Mouse (Mus musculus) large intestine, adult 2 months (tissue): ENCODE data around the gene Ptpn7. TPM values are rescaled to one million over a fixed set of nuclear protein-coding genes. Genes with fewer than 3 reads are reported as not detected.

Experiments used
- DNase-seq: peaks from one replicate; pipeline ENCODE4 v3.0.0-alpha.2; 2012; ENCODE audit warnings: low read depth, low spot score
- WGBS: fragments of 180-500 bp; shearing (Covaris S2); methylation state at CpG from one replicate; pipeline ENCODE4 v1.1.7; 2018; 5-methylcytosine and 5-hydroxymethylcytosine counted together
- polyA plus RNA-seq: library from polyadenylated mRNA; depleted of rRNA; stranded (reverse); fragments of >200 nt; gene quantifications from 2 replicates; pipeline ENCODE4 v1.2.3, GENCODE M21; 2012

Gene Ptpn7
- polyA plus RNA-seq, 1 experiment: 5.5 TPM

DNA sequence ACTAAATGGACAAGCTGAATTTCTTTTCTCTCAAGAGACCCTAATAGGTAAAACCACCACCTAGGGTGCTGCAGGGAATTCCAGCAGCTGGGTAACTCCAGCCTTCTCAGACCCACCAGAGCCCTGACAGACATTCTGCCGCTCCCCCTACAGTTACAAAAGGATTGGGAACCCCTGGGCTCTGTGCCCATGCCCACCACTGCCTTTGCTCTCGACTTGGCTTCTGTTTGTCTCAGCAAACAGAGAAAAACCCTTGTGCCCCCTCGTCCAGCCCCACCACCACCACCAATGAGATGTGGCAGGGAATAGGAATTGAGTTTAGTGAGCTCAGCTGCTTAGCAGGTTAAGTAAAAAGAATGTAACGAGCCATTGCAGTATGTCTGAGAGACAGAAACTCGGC lies 16.5 kb downstream of the Ptpn7 start:
- no peak for DNase-seq
- 73% methylated on average over 5 of the region's 5 CpGs for WGBS

DNA sequence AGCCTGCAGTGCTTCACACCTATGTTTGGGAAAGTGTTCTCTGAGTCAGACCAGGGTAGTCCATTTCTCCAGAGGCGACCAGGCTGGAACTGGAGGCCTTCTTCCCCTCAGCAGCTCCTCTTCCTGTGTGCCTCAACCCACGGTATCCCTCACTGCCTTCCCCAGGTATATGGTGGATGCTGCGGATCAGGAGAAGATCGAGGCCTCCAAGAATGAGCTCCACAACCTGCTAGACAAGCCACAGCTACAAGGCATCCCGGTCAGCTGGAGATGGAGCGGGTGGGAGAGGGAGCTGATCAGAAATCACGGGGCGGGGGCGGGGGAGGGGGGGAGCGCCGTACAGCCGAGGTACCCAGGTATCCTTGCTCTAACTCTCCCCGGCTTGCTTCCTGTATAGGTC lies 21.5 kb downstream of the Ptpn7 start:
- no peak for DNase-seq
- WGBS: 39% methylated on average over 13 of the region's 13 CpGs

DNA sequence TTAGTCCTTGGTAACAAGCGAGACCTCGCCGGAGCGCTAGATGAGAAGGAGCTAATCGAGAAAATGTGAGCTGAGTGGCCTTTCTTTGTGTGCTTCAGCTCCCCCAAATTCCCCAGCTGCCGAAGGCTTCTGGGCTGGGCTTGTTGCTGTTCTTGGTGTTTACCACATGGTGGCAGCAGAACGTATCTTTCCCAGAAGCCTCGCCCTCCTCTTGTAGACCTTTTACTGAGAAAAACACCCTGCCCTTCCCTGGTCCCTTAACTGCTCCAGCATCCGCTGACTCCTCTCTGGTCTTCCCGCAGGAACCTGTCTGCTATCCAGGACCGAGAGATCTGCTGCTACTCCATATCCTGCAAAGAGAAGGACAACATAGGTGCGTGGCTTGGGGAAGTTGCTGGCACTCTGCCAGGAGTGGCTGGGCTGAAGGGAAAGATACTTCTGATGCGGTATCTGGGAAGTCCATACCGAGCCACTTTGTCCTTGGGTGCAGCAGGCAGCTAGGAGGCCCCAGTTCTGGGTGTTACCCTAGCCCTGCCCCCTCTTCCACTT lies 22.0 kb downstream of the Ptpn7 start:
- no peak for DNase-seq
- 1% methylated on average over 14 of the region's 14 CpGs for WGBS

DNA sequence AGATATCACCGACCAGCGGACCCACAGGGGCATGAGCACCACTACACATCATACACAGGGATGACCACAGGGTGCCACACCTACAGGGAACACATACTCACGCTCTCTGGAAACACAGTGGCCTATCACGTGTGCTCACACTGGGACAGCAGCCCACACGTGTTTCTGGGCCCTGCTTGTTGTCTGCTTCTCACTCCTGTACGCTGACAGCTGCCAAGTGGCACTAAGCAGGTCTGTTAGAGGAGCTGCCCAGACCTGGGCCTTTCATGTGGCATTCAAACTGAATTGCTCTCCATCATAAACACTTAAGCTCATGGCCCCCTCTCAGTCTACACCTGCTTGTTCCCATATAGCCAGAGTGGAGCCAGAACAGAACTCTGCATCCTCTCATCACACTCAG lies 23.8 kb downstream of the Ptpn7 start:
- 89% methylated on average over 6 of the region's 6 CpGs for WGBS

DNA sequence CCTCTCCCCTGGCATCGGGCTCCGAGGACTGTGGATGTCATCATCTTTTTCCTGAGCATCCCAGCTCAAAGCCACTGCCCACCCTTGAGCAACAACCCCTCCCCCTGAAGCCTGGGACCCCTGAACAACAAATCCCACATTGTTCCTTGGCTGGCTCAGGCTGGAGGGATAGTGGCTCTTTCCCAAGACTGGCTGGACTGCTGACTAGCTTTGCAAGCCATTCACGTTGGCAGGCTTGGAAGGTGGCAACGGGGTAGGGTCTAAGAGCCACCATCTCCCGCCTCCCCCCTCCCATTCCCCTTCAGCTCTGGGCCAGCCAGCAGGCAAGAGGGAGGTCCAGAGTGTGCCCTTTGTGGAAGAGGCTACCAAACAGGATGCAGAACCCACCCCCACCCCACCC lies 26.1 kb downstream of the Ptpn7 start:
- no peak for DNase-seq
- WGBS: 60% methylated on average over 5 of the region's 5 CpGs

More for the DNA sequence above, 23.8 kb downstream of the Ptpn7 start:
- DNase-seq: no peak

DNA sequence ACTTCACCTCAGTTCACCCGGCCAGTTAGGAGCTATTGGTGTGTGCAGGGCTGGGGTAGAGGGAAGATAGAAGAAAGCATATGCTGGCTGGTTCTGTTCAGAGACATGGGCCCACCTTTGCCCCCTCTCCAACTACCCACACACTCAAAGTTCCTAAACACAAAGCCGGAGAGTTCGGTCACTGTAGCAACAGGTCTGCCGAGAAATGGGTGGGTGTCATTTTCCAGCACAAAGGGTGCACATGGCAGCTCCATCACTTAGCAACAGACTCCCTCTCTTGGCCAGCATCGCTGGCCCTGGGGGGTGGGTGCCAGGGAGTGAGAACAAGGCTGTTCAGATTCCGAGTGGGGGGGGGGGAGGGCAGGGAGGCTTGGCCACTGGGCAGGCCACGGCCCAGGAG lies 26.6 kb downstream of the Ptpn7 start:
- WGBS: 67% methylated on average over 7 of the region's 7 CpGs
- DNase-seq: no peak

DNA sequence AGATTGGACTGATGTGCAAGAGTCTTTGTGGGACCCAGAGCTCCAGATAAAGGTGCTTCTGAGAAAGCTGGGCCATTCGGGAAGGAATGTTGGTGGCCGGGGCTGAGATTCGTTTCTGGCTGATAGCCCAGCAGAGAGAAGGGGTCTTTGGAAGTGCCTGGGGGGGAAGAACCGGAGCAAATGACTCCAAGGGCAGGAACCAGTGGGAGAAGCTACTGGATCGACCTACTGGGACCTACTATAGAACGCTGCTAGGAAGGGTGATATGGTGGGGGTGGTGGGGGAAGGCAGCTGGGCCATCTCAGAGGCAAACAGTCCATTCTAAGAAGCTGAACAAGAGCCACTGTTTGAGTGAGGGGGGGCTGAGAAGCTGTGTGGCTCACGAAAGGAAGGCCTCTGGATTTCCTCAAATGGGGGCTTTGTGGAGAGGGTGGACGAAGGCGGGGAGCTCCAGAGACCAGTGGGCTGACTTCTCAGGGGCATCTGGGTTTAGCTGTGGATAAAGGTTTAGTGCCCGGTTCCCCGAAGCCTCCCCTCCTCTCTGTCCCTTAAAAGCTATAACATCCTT lies 27.1 kb downstream of the Ptpn7 start:
- WGBS: 76% methylated on average over 11 of the region's 11 CpGs
- DNase-seq: no peak

DNA sequence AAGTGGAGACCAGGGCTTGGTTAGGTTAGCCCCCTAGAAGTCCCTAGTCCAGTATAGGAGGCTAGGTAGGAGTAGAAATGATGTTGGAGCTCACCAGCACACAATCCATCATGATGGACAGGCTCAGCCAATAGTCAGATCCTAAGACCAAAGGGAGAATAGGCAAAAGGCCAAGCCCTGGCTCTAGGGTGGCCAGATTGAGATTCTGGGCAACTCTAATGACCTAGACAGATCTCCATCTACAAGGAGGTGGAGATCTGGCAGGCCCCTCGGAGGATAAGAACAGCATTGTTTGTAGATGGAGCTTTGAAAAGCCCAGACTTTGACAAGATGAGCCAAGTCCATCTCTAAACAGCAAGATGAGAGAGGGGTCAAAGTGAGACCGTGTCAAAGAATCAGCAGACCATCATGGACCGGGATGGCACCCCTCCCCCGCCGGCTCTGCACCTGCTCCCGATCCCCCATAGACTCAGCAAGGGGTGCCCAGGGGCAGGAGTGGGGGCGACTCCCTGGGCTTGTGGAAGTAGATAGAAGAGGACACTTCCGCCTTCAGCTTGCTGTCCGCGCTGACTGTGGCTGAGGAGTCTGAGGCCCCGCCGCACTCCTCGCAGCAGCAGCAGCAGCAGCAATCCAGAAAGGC lies 28.0 kb downstream of the Ptpn7 start:
- WGBS: 80% methylated on average over 13 of the region's 13 CpGs
- DNase-seq: no peak

DNA sequence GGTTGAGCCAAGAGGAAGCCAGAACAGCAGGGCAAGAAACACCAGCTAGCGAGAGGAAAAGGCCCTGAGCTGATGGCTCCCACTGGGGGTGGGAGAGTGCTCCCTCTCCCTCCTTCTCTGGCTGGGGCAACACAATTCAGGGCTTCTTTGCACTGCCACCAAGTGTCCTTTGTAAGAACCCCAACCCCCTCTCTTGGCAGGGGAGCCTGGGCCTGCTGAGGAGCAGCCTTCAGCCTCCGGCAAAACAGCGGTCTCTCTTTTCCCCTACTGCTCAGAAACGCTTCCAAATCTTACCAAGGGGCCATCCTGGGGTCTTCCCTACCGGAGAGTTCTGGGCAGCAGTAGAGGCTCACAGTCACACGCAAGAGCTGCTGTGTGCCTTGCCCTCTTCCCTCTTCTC lies 30.2 kb downstream of the Ptpn7 start:
- DNase-seq: no peak
- 77% methylated on average over 6 of the region's 6 CpGs for WGBS

DNA sequence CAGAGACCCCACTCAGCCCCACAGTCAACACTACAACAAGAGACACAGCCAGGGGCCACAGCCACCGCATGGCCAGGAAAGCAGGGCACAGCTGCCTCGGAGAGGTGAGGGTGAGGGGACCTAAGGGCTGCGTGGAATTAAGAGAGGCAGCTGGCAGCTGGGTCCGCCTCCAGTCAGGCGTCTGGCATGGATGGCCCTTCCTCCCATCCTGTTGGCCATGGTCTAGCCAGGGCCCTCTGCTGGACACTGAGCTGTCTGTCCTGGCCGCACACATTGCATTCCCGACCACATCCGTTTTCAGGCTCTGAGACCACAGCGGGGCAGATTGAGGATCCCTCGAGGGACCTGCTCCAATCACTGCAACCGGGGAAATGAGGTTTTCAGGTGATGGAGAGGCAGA lies 34.9 kb downstream of the Ptpn7 start, which contains the start of gene Gpr37l1:
Gene Gpr37l1 (minus strand): TSS at position 247 of the 400 bp plus-strand sequence.
- WGBS: 71% methylated on average over 11 of the region's 11 CpGs

DNA sequence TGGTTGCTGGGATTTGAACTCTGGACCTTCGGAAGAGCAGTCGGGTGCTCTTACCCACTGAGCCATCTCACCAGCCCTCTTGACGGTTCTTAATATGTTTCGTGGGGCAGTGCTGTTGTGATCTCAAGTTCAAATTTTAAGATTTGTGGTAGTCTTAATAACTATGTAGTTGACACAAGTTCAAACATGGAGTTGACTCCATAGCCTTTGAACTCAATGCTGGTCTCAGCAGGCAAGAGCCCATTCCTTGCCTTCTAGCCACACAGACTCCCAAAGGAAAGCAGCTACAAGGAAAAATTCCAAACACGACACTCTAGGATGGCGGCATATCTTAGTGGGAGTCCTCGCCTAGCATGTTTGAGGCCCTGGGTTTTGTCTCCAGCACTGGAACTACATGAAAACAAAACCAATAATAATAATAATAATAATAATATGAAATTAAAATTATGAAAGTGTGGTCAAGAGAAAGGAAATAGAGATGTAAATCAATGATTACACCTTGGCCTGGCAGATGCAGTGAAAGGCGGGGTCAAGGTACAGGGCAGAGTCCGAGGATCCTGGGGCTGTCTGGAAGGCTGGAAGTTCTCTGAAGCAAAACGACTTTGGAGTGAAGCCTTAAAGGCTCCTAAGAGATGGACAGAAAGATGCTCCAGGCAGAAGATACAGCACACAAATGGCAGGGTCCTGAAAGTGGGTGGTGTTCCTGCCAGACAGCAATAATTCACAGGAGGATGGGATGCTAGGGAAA lies 36.1 kb downstream of the Ptpn7 start:
- DNase-seq: no peak
- 76% methylated on average over 10 of the region's 10 CpGs for WGBS

More for the DNA sequence above, 34.9 kb downstream of the Ptpn7 start, which contains the start of gene Gpr37l1:
- DNase-seq: no peak

DNA sequence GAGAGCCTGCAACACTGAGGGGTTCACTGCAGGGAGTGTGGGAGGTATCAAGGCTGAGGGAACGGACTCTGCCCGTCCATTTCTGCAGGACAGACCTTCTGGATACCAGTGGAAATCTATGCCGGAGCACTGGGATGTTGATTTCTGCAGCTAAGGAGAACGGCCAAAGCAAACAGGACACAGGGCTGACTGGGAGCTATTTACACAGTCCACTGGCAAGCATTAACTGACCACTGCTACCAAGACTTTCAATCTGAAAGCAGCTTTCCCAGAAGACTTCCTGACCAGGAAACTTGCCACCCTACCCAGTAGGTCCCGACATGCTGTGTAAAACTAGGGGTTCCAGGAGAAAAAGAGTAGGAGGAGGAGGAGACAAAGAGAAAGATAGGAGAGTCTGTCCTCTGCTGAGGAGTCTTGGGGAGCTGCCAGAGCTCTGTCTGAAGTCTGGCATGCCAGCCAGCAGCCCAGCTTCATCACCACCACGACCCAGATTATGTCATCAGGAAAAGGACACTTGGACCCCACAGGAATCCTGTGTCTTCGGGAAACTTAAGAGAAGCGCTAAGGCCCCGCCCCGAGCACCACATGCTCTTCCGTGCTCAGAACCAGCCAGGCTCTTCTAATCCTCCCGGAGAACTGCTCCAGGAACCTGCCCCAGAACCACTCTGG lies 37.2 kb downstream of the Ptpn7 start:
- no peak for DNase-seq
- 22% methylated on average over 12 of the region's 12 CpGs for WGBS

DNA sequence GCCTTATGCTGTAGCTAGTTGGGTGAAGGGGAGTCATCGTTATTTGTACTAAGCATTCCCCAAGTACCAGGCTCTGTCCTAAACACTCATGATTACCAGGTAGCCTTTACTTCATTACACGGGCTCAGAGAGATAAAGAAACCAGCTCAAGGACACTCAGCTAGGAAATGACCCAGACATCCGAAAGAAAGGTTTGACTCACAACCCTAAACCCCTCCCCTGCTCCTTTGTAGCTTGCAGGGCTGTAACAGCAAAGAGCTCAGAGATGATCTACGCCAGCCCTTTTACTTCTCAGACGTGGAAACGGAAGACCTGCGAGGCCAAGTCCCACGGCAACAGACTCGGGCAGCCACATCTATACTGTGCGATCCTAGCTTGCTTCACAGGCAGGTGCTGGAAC lies 37.8 kb downstream of the Ptpn7 start:
- WGBS: 44% methylated on average over 10 of the region's 10 CpGs
- DNase-seq: no peak

DNA sequence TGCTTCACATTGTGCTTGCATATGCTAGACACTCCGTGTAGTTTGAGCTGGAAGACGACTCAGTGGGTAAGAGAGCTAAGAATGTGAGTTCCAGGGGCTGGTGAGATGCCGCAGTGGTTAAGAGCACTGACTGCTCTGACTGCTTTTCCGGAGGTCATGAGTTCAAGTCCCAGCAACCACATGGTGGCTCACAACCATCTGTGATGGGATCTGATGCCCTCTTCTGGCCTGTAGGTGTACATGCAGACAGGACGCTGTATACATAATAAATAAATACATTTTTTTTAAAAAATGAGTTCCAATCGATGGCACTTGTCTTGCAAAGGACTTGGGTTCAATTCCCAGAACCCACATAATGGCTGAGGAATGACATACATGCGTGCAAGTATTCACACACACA lies 38.7 kb downstream of the Ptpn7 start:
- WGBS: 79% methylated on average over 7 of the region's 7 CpGs
- no peak for DNase-seq

DNA sequence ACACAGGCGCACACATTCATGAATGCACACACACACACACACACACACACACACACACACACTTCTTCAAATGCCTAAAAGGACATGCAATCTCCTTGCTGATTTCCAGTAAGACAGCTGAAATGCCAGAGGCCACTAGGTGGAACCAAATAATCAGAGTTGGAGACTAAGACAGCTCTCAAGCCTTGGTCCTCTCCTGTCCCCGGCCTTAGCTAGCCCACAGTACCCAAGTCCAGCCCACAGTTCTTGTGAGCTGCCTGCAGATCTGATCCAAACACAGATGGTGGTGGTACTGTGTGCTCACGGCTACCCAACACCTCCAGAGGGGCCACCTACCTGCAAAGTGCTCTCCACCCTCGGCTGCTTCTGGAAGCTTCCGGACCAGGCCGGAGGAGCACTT lies 39.5 kb downstream of the Ptpn7 start:
- DNase-seq: no peak
- 42% methylated on average over 6 of the region's 6 CpGs for whole genome bisulfite sequencing

DNA sequence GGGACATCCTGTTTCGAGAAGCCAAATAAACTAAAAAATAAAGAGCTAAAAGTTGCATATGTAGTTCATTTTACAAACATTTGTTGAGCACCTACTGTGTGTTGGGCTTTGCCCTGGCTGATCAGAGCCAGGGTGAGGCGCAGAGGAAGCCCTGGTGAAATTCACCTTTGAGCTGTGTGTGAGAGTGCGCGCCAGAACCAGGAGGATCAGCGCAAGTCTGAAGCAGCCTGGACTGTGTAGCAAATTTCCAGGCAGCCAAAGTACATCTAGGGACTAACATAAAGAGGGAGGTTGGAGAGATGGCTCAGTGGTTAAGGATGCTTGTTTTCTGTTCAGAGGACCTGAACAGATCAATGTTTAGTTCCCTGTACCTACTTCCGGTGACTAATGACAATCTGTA lies 40.8 kb downstream of the Ptpn7 start:
- DNase-seq: no peak
- 86% methylated on average over 6 of the region's 6 CpGs for WGBS

DNA sequence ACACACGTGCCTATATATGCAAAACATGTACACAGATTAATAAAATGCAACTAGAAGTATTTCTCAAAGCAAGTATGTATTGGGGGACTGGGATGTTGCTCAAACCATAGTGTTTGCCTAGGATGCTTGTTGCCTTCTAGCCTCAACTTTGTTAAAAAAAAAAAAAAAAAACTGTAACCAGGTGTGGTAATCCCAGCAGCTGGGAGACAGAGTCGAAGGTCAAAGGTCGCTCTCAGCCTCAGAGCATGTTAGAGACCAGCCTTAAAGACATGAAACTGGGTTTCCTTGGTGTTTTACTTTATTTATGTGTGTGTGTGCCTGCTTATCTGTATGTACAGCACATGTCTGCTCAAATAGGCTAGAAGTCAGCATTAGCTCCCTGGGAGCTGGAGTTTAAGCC lies 42.7 kb downstream of the Ptpn7 start:
- no peak for DNase-seq
- 40% methylated on average over 3 of the region's 3 CpGs for WGBS

DNA sequence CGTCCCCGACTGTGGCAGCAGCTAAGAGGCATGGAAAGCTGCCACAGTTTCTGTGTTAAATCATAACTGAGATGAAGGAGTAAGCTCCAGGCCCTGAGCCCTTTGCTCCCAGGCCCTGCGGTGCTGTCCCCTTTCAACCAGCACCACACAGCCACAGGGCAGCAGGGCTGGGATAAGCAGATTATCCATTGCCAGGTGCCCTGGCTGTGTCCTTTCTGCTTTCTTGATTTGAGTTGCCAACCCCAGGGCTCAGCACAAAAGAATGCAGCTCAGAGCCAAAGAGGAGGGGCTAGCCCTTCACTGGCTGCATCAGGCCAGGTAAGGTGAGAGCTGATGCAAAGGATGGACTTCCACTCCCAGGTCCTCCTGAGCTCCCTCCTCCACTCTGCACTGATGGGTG lies 45.2 kb downstream of the Ptpn7 start:
- no peak for DNase-seq
- 93% methylated on average over 3 of the region's 3 CpGs for WGBS

DNA sequence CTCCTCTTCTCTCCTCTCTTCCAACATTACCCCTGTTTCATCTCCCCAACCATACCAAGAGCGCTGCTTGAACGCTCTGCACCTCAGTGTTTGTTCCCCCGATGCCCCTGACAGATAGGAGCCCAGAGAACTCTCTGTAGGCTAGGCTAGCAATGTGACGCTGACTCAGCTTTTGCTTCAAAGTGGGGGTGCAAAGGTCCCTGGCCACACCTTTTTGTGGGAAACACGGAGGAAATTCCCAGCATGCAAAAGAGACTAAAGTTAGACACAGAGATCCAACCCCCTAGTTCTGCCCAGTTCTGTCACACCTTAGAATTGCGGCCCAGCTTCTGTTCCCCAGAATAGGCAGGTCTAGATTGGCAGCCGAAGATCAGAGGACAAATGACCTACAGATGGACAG lies 46.4 kb downstream of the Ptpn7 start:
- no peak for DNase-seq
- WGBS: 40% methylated on average over 7 of the region's 7 CpGs

DNA sequence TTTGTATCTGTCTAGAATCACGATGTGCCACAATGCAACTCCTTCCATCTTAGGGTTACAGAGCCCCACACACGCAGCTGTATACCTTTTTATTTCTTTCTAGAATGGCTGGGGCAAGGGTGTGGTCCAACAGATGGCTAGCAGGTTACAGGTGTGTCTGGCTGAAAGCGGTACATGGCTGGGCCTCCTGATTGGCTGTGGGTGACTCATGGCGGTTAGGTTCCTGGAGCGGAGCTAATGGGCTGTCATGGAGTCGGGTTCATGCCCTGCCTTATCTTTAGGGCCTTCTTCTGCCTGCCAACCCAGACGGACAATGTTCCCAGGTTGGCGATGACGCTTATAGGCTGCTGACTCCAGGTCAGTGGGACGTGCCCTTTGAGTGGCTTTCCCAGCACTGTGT lies 48.3 kb downstream of the Ptpn7 start:
- peak; percentile 95 for DNase-seq
- 30% methylated on average over 10 of the region's 10 CpGs for WGBS
